Mouse (Mus musculus): Measurements from ENCODE around the gene Atmin. TPM values are rescaled to one million over a fixed set of nuclear protein-coding genes. Genes with fewer than 3 reads are reported as not detected.

The Atmin gene
- total and polyA plus RNA-seq, 3 experiments, result 17.3 to 34.5 TPM; not detected in 1

DNA sequence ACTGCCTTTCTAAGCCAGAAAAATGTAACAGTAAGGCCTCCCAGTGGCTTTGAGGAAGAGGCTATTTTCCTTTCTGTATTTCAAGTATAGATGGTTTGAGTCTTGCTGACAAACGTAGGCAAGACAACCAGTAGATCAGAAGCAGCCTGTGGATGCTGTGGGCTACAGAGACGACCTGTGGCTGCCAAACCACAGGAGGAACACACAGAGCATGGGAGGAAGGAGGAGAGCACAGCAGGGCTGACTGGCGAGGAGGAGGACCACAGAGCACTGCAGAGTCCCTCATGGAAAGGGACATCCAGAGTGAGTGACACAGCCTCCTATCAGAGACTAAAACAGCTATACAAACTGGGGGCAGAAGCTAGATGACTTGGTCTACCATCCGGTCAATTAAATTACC is 37.9 kb upstream of the Atmin start:
- peaks cover 0 to 1% of the 10 kb centered on the region in 2 experiments; a peak in 2 of 4 replicates for H3K36me3 ChIP-seq (ENCODE audit: control insufficient read depth in 1 of 2, insufficient read depth in 2 of 2, low read length in 2 of 2)
- no peak for DNase-seq (ENCODE audit: low read depth, low spot score)
- H3K79me2 ChIP-seq (ENCODE audit: control insufficient read depth, insufficient read depth, low read length, poor library complexity), result no peaks in the 10 kb centered on the region
- TF ChIP-seq UBTF (IDR thresholded peaks at IDR 0.05; ENCODE audit: borderline replicate concordance, insufficient read depth, low read depth, low read length) (no peak), ZKSCAN1 (IDR thresholded peaks at IDR 0.05; ENCODE audit: low read depth, low read length) (no peak), RCOR1 (IDR thresholded peaks at IDR 0.05; ENCODE audit: low read depth, low read length) (no peak), MXI1 (IDR thresholded peaks at IDR 0.05; ENCODE audit: low read depth, low read length) (no peak), ZC3H11A (IDR thresholded peaks at IDR 0.05; ENCODE audit: low read depth, low read length) (no peak), GABPA (IDR thresholded peaks at IDR 0.05; ENCODE audit: low read depth, low read length) (no peak), SIN3A (IDR thresholded peaks at IDR 0.05; ENCODE audit: low read length) (no peak), ELF1 (IDR thresholded peaks at IDR 0.05; ENCODE audit: low read depth, low read length) (no peak), SMC3 (IDR thresholded peaks at IDR 0.05; ENCODE audit: low read depth, low read length) (no peak), GATA1 (IDR thresholded peaks at IDR 0.05; ENCODE audit: low read depth, low read length) (no peak), CTCF (IDR thresholded peaks at IDR 0.05 in 2 of 3, conservative IDR thresholded peaks at IDR 0.05 in 1 of 3; ENCODE audit: control insufficient read depth in 1 of 3, insufficient read depth in 1 of 3, low read depth in 2 of 3, low read length in 3 of 3, poor library complexity in 1 of 3, severe bottlenecking in 1 of 3) (no peak), USF2 (IDR thresholded peaks at IDR 0.05; ENCODE audit: borderline replicate concordance in 1 of 2, insufficient read depth in 1 of 2, low read depth in 1 of 2, low read length in 2 of 2) (no peak), POLR2A (IDR thresholded peaks at IDR 0.05; ENCODE audit: control insufficient read depth in 1 of 2, insufficient read depth in 1 of 2, low read depth in 1 of 2, low read length in 2 of 2, poor library complexity in 1 of 2) (no peak), MAFK (IDR thresholded peaks at IDR 0.05; ENCODE audit: borderline replicate concordance, low read depth, low read length) (no peak)
- no peak overlapping the region for H3K27ac ChIP-seq (ENCODE audit: control insufficient read depth, low read depth, low read length)
- H3K4me1 ChIP-seq (ENCODE audit: control insufficient read depth in 1 of 2, insufficient read depth in 2 of 2, low read length in 2 of 2), result no peaks in the 10 kb centered on the region
- H3K27me3 ChIP-seq (ENCODE audit: control insufficient read depth in 1 of 2, insufficient read depth in 2 of 2, low read length in 2 of 2), result no peaks in the 10 kb centered on the region
- no peak overlapping the region for H3K9ac ChIP-seq (ENCODE audit: control insufficient read depth, low read depth, low read length, poor library complexity, severe bottlenecking)
- no peak overlapping the region for H3K4me3 ChIP-seq (ENCODE audit: control insufficient read depth in 1 of 2, insufficient read depth in 1 of 2, low read depth in 2 of 2, low read length in 2 of 2)
- no peaks in the 10 kb centered on the region for H3K9me3 ChIP-seq (replicated peaks; ENCODE audit: insufficient read depth, low read length)

DNA sequence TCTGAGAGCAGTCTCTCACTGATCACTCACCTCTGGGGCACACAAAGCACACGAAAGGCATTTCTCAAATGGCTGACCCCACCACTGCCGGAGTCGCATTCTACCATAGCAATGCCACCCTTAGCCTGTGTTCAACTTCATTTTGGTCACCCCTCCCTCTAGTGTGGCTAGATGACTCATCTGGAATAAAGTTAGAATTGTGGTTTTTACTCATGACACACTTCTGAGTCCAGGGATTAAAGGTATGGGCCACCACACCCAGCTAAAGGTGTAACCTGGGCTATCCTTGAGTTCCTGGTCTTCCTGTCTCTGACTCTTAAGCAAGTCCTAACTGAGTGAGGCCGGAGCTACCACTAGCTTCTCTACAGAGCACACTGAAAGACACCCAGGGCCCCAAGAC is 37.4 kb upstream of the Atmin start:
- Histone ChIP-seq H3K27me3 (ENCODE audit: control insufficient read depth in 1 of 2, insufficient read depth in 2 of 2, low read length in 2 of 2) (no peaks in the 10 kb centered on the region), H3K79me2 (ENCODE audit: control insufficient read depth, insufficient read depth, low read length, poor library complexity) (no peaks in the 10 kb centered on the region), H3K9ac (ENCODE audit: control insufficient read depth, low read depth, low read length, poor library complexity, severe bottlenecking) (no peak overlapping the region), H3K27ac (ENCODE audit: control insufficient read depth, low read depth, low read length) (no peak overlapping the region), H3K4me1 (ENCODE audit: control insufficient read depth in 1 of 2, insufficient read depth in 2 of 2, low read length in 2 of 2) (no peaks in the 10 kb centered on the region), H3K4me3 (ENCODE audit: control insufficient read depth in 1 of 2, insufficient read depth in 1 of 2, low read depth in 2 of 2, low read length in 2 of 2) (no peak overlapping the region), H3K9me3 (replicated peaks; ENCODE audit: insufficient read depth, low read length) (no peaks in the 10 kb centered on the region), H3K36me3 (ENCODE audit: control insufficient read depth in 1 of 2, insufficient read depth in 2 of 2, low read length in 2 of 2) (peaks cover 0 to 1% of the 10 kb centered on the region in 2 experiments; a peak in 2 of 4 replicates)
- DNase-seq (ENCODE audit: low read depth, low spot score), result no peak
- no peak for TF ChIP-seq ETS1 (IDR thresholded peaks at IDR 0.05; ENCODE audit: low read depth, low read length)
- TF ChIP-seq CTCF (IDR thresholded peaks at IDR 0.05 in 2 of 3, conservative IDR thresholded peaks at IDR 0.05 in 1 of 3; ENCODE audit: control insufficient read depth in 1 of 3, insufficient read depth in 1 of 3, low read depth in 2 of 3, low read length in 3 of 3, poor library complexity in 1 of 3, severe bottlenecking in 1 of 3), result no peak
- TF ChIP-seq POLR2A (IDR thresholded peaks at IDR 0.05; ENCODE audit: control insufficient read depth in 1 of 2, insufficient read depth in 1 of 2, low read depth in 1 of 2, low read length in 2 of 2, poor library complexity in 1 of 2), result no peak
- no peak for TF ChIP-seq NELFE (IDR thresholded peaks at IDR 0.05; ENCODE audit: low read depth, low read length)
- no peak for TF ChIP-seq CHD2 (IDR thresholded peaks at IDR 0.05; ENCODE audit: low read length)
- no peak for TF ChIP-seq MXI1 (IDR thresholded peaks at IDR 0.05; ENCODE audit: low read depth, low read length)
- TF ChIP-seq MYC (IDR thresholded peaks at IDR 0.05; ENCODE audit: low read depth, low read length), result no peak
- no peak for TF ChIP-seq RCOR1 (IDR thresholded peaks at IDR 0.05; ENCODE audit: low read depth, low read length)
- no peak for TF ChIP-seq ZC3H11A (IDR thresholded peaks at IDR 0.05; ENCODE audit: low read depth, low read length)
- TF ChIP-seq MYB (IDR thresholded peaks at IDR 0.05; ENCODE audit: low read depth, low read length), result no peak
- TF ChIP-seq E2F4 (IDR thresholded peaks at IDR 0.05; ENCODE audit: borderline replicate concordance, low read depth, low read length), result no peak
- TF ChIP-seq ZKSCAN1 (IDR thresholded peaks at IDR 0.05; ENCODE audit: low read depth, low read length), result no peak
- no peak for TF ChIP-seq MAZ (IDR thresholded peaks at IDR 0.05; ENCODE audit: low read depth, low read length)

All from MEL (cell line).